Mouse (Mus musculus) adipocyte (in vitro differentiated cells): ENCODE measurements around the gene Mfsd7a.

Experiments used
- DNase-seq: peaks from one replicate; pipeline ENCODE4 v3.0.0-alpha.2; 2016; ENCODE audit warnings: low spot score

Gene Mfsd7a

DNA sequence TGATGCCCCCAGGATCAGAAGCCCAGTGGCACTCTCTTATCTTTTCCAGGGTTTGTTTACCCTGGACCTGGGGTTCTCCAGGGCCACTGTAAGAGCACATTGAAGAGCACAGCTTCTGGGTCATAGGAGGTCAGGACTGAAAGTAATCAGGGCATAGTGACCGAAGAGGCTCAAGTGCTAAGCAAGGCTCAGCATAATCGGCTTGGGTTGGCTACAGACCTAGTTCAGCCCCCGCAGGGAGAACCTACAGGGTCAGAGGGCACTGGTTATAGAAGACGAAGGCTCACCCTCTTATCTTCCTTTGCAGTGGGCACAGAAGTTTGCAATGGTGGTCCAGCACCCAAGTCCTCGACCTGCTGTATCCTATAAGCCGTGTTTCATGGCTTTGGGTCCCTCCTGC lies 17.5 kb downstream of the Mfsd7a start:
- no peak for DNase-seq

DNA sequence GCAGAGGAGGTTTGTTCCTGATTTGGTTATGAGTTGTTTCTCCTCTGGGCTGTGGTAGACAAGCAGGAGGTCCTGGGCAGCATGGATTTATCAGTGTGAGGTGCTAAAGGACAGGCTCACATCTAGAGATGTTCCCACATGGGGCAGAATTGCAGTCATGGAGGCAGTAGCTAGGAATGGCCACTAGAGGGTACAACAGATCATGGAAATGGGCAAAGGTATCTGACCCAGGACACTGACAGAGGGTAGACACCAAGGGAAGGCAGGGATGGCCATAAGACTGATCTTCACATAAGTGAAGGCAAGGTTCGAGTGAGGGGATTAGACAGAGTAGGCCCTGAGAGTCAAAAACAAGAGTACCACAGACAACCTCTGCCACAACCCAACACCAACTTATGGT lies 21.5 kb downstream of the Mfsd7a start:
- DNase-seq: peak; percentile 73

DNA sequence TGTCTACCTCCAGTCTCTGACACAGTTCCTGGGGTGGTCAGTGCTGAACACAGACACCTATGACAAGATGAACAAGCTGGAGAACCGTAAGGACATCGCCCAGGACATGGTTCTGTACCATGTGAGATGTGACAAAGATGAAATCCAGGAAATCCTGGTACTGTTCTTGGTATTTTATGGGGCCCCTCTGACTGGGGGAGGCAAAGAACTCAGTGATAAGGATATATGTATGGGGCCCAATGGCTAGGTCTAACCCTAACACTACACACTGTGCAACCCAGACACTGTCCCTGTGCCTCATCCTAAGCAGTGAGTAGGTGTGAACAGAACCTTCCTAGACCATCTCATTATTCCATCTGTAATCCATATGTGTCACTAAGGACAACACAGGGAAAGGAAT lies 25.3 kb downstream of the Mfsd7a start:
- DNase-seq: no peak

DNA sequence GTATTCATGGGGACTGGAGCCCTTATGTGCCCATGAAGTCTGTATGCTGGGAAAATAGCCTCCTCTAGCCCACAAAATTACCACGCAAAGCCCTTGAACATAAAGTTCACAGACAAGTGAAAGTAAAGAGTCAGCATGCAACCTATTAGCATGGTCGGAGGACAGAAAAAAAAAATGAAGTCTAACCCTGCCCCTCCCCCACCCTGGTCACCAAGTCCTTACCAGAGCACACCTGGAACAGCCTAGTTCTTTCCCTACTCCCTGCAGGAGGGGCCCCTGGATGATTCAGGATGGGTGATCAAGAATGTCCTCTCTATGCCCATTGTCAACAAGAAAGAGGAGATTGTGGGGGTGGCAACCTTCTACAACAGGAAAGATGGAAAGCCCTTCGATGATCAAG lies 25.9 kb downstream of the Mfsd7a start:
- DNase-seq: no peak

DNA sequence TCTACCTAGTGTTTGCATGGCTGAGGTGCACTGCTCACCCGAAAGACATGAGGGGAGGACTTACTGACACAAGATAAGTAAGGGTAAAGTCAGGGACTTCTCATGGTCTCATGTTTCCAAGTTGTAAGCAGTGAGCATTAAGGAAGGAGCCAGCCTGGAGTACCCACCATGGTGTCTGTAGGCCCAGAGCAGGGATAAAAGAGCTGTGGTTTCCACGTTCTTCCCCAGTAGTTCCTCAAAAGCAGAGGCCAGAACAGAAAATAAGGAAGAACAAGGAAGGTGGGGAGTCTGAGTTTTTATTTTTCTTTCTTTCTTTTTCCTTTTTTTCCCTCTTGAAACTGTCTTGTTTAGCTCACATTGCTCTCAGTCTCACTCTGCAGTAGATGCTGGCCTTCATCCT lies 34.0 kb downstream of the Mfsd7a start:
- DNase-seq: no peak

DNA sequence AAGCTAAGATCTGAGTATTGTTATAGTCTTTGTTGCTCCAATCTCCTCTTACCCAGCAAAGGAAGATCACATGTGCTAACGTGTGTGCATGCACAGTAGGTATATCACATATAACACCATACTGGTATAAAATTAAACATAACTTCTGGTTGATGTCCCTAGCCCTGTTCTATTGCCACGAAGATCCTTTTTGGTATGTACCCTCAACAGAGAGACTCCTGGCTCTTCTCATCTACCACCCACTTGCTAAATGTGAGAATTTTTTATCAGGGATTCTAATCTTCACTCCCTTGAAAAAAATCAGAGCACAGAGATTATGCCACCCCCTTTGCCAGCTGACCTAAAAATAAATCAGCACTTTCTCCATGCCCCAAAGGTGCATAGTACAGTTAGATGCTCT lies 41.7 kb downstream of the Mfsd7a start:
- no peak for DNase-seq

DNA sequence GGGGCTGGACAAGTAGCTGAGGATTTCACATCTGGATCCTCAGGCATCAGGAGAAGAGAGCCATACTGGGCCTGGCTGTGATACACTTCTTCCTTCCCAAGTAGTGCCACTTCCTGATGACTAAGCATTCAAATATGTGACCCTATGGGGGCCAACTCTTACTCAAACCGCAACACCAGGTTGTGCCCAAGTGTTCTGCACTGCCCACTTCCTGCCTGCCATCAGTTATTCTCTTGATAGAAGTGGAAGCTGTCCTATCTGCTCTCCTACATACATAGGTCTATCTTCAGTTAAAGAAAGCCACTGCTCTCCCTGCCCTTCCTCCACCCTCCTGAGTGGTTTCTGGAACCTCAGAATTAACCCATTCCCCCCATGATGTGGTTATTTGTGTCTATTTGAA lies 43.2 kb downstream of the Mfsd7a start:
- no peak for DNase-seq

DNA sequence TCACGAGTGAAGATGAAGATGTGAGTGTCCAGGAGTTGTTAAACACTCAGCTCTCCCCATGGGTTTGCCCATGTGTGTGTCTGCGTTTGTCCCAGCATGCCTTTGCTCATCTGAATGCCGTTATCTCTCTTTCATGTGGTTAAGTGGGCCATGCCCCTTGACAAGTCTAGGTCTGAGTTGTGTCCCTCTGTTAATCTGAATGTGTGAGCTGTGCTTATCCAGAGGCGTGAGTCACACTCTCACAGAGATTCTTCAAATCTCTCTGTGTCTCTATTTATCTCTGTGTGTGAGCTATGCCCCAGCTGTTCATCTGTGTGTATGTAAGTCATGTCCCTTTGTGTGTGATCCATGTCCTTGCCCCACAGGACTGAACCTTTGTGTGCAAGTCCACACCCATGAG lies 45.2 kb downstream of the Mfsd7a start:
- no peak for DNase-seq
